Mouse (Mus musculus): ENCODE results near the gene Evx2. TPM values are rescaled to one million over a fixed set of nuclear protein-coding genes. Genes with fewer than 3 reads are reported as not detected.

Evx2 gene
- total RNA-seq, 4 experiments from 2014 or later: not detected

DNA sequence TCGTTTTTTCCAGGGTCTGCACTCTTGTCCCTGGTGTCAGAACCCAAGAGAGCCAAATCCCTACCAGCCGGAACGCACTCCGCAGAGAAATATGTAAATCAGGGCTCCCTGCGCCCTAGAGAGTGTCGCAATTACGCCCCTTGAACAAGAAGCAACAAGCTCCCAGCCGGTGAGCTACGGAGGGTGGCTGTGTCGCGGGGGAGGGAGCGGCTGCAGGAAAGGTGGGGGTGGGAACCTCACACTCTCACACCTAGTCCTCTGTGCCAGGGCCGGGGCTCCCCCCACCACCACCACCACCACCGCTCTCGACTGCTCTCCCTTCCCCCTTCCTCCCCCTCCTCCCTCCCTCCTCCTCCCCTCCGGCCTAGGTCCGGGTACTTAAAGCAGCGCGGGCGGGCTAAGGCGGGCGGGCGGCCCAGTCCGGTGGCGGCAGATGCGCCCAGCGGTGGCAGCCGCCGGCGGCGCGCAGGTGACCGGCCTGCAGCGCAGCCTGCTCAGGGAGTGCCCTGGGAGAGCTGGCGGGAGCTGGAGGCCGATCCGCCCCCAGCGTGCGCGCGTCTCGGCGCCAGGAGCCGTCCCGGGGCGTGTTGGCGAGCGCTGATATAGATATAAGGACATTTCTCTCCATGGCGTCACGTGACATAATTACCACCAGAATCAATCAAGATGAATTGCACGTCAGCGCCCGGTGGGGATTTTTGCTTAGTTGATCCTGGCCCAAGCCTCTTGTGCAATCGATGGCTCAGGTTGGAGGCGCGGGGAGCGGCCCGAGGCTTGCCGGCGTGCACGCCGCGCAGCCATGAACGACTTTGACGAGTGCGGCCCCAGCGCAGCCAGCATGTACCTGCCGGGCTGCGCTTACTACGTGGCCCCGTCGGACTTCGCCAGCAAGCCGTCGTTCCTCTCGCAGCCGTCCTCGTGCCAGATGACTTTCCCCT, 22.5 kb upstream of the Evx2 start:
- no peak for DNase-seq (ENCODE audit: low spot score in 2 of 2)

DNA sequence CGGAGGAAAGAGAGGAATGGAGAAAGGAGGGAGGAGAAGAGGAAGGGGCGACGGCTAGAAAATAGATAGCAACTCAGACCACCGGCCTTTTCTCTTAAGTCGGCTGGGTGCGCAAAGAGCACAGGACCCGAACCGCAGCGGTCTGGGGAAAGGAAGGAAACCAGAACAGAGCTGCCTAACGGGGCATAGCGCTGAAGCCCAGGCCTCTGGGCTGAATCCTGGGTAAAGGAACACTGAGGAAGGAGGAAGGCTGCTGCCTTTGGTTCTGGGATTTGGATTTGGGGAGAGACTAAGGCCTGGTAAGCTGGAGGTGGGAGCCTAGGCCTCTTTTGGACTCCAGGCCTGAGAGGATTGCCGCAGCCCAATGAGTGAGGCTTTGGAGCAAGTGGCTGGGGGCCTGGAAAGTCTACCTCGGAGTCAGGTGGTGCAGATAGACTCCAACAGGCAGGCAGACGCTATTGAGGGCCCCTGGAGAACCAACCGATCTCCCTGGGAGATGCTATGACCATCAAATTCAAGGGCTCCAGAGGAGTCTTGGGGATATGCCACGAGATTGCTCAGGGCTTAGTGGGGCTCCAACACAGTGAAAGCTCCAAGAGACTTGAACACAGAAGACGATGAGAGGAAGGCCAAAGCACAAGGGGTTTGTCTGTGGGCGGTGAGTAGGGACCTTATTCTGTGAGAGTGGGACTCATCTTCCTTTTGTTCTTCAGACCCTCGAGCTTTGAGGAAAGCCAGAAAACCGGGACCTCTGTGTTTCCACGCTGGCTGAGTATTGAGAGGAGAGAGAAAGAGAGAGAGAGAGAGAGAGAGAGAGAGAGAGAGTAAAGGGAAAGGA, 21.4 kb upstream of the Evx2 start:
- no peak for DNase-seq (ENCODE audit: low spot score in 2 of 2)

DNA sequence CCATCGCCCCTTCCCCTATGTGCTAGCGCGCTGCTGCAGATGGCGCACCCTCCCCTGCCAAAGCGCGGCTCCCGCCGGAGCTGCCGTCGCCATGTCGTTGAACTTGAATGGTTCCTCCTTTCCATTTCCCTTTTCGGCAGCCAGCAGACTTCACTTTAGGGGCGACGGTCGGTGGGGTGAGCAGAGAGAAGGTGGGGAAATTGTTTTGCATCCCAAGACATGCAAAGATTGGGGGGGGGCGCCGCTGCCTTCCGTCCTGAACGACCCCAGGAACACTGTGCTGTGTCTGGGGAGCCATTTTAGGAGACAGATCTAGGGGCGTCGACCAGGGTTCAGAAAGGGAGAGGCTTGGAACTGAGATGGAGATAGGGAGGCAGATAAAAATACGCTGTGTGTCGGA, 20.6 kb upstream of the Evx2 start:
- DNase-seq (ENCODE audit: low spot score in 2 of 2): no peak

DNA sequence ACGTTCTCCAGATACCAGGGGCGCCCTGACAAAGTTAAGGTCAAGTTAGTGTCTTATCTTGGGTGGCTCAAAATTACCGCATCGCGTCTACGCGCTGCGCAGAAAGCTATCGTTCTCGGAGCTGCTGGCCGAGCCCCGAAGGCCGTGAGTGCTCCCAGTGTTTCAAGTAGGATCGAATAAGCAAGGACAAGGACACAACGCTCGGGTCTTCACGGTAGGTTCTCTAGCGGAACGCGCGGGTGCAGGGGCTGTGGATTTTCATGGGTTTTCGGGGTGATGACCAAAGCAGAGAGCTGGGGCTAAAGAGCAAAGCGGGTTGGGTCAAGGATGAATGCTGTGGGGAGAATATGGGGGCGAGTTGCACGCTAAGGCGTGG, 20.2 kb upstream of the Evx2 start:
- DNase-seq (ENCODE audit: low spot score in 2 of 2): no peak

DNA sequence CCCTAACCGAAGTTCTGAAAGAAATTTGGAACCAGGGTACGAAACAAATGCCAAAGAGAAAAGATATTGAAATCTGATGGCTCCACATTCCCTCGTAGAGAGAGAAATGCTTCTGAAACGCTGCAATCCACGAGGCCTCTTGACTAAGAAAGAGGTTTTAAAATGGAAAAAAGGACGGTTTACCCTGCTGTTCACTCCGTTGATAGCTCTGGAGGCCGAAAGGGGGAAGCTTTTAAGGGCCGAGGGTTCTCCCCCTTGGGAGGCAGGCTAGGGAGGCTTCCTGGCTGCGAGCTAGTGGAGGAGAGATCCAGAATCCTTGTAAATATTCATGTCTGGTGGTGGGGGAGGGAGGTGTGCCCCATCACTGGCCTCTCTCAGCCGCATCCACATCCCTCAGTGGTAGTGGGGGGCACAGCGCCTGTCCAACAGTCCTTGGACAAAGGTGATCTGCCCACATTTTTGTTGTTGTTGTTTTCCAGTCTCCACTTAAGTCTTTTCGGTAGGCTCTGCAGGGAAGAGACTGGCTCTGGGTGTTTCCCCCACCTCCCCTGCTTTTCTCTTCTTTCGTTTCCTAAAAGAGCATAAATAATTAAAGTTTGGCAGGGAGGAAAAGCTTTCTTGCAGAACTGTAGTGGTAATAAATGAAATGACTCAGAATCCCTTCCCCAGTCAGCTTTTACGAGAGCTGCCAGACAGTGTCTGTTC, 19.7 kb upstream of the Evx2 start, which contains the start of gene Hoxd11:
TSS of gene Hoxd11 (plus strand) at position 667 of the 705 bp plus-strand sequence.
- no peak for DNase-seq (ENCODE audit: low spot score in 2 of 2)

DNA sequence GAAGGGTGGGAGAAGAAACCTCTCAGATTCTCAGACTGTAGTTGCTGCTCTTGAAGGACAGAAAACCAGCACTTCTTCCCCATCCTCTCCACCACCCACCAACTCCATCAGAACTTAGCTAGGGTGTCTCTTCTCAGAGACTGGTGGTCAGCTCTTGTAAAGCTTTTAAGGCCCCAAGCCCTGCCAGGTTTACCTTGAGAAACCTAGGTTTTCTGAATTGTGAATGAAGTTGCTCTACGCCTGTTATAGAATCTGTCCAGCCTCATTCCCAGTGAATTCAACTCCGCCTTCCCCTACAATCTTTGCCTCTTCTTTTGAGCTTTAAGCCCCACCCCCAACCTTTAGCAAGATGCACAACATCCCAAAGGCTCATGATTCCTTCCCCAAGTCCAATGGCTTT, 17.7 kb upstream of the Evx2 start:
- DNase-seq (ENCODE audit: low spot score in 2 of 2): no peak

DNA sequence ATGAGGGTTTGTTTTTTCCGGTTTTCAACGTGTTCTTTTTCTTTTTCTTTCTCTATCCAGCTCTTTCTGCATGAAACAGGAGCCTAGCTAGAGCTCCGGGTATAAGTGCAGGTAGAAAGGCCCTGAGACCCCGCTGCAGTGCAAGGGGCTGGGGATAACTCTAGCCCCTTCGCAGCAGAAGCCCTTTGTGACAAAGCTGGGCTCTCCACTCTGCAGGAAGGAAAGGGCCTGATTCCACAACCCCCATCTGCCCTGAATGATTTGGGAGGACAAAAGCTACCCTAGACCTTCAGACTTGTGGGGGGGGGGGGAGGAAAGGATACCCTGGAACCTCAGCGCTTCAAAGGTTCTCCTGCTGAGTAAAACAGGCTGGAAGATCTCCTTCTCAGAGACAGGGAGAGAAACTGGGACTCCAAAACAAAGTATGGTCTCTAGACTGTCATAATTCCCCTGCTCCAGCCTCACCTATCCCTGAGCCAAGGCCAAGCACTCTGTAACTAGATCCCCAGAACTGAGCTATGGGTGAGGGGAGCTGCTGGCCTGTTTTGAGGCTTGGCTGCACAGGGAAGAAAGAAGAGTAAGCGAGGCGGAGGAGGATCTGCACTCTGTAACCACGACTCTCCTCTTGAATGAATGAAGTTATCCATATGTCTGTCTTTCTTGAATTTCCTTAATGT, 17.2 kb upstream of the Evx2 start:
- DNase-seq (ENCODE audit: low spot score in 2 of 2): no peak

DNA sequence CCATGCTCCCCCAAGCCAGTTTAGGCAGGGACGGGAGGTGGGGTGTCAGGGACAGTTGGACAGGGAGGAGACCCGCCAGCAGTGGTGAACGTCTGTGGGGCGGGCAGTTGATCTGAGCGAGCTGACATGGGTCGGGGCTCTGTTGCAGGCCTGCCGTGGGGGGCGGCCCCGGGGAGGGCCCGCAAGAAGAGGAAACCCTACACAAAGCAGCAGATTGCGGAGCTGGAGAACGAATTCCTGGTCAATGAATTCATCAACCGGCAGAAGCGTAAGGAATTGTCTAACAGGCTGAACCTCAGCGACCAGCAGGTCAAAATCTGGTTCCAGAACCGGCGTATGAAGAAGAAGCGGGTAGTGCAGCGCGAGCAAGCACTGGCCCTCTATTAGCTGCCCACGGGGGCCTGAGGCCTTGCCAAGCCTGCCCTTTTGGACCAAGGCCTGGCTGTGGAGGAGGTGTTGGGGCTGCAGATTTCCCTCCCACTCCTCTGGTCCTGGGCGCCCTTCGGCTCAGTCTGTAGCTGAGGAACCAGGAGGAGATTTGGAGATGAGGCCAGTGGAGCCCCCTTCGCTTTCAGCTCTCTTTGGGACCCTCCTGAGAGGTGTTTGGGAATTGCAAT, 16.4 kb upstream of the Evx2 start:
- DNase-seq (ENCODE audit: low spot score in 2 of 2): no peak

DNA sequence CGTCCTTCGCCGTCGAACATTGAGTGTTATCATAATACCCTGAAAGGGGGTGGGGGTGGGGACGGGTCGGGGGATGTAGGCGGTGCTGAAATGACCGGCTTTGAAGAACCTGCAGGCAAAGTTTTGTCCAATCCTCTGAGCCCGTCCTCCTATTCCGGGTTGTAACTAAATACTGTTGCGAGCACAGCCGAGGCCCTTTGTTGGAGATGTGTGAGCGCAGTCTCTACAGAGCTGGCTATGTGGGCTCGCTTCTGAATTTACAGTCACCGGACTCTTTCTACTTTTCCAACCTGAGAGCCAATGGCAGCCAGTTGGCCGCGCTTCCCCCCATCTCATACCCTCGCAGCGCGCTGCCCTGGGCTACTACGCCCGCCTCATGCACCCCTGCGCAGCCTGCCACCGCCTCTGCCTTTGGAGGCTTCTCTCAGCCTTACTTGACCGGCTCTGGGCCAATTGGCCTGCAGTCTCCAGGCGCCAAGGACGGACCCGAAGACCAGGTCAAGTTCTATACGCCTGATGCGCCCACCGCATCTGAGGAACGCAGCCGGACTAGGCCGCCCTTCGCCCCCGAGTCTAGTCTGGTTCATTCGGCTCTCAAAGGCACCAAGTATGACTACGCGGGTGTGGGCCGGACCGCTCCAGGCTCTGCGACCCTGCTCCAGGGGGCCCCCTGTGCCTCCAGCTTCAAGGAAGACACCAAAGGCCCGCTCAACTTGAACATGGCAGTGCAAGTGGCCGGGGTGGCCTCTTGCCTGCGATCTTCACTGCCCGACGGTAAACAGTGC, 15.7 kb upstream of the Evx2 start, which contains the start of gene Hoxd12:
TSS of gene Hoxd12 (plus strand) at position 133 of the 785 bp plus-strand sequence.
- DNase-seq (ENCODE audit: low spot score in 2 of 2): no peak

DNA sequence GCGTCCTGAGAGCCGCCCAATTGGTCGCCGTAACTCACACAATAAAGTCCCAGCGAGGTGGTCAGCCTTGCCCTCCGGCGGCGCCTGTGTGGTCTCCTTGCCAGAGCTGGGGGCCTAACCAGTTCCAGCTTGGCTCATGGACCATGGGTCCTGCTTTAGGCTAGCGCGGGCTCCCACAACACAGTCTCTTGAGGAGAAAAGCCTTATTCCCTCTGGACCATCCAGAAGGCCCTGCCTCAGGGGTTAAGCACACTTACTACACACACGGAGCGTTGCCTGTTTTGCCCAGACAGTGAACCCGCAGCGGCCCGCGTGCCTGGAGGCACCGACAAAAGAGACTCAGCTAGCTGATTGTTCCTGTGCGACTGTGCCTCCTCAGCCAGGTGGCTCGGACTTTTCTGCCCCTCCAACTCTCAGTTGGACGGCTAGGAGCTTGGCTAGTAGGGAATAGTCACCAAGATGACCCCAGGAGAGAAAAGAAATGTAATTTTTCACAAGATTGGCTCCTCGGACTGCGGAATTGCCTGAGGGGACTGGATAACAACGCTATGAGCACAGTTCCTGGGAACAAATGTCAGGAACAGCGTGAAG, 14.6 kb upstream of the Evx2 start:
- no peak for DNase-seq (ENCODE audit: low spot score in 2 of 2)

DNA sequence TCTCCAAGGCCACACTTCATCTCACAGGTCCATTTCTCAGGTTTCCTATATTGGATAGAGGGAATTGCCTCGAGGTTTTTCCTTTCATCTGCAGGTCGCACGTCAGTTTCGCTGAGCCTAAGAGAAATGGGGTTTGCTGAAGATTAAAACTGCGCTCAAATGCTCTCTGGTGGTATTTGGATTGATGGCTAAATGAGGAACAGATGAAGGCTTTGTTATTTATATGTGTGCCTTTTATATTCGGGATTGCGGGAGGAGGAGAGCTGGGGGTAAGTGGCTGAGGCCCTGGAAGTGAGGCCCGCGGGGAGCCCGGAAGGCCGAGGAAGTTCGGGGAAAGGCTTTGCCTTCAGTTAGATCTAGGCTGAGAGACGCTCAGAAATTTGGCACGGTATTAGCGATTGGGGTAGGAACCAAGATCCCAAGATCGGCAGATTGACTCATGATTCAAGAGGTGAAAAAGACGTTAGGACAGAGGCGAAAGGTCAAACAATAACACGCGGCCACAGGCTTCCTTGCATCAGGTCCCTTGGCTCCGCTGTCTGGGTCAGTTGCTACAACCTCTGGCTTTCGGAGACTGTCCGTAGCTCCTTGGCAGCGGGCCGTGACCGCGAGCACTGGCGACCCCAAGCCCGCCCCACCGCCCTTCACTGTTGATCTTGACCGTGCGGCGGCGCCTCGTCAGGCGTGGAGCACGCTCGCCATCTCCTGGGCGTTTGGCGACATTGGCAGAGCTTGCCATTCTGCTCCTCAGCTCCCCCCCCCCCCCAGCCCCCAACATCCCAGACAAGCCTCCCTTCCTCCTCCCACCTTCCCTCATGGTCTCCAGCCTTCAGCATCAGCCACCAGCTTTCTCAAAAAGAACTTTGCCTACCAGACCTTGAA, 13.4 kb upstream of the Evx2 start:
- DNase-seq (ENCODE audit: low spot score in 2 of 2): no peak

DNA sequence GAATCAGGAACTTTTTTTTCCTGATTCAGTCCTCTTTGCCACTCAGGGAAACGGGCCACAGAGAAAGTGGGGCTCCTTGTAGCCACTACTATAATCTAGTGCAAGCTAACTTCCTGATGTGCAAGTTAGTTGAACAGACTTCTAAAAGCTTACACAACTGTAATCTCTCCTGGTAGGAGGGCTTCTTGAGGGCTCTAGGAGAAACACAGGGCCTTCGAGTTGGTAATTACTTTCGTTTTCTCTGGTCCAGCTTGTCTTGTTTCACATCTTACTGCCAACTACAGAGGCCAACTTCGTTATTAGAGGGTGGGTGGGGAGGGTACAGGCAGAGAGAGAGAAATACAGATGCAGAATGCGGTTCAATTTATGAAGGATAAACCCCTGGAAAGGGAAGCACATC, 12.5 kb upstream of the Evx2 start:
- no peak for DNase-seq (ENCODE audit: low spot score in 2 of 2)

DNA sequence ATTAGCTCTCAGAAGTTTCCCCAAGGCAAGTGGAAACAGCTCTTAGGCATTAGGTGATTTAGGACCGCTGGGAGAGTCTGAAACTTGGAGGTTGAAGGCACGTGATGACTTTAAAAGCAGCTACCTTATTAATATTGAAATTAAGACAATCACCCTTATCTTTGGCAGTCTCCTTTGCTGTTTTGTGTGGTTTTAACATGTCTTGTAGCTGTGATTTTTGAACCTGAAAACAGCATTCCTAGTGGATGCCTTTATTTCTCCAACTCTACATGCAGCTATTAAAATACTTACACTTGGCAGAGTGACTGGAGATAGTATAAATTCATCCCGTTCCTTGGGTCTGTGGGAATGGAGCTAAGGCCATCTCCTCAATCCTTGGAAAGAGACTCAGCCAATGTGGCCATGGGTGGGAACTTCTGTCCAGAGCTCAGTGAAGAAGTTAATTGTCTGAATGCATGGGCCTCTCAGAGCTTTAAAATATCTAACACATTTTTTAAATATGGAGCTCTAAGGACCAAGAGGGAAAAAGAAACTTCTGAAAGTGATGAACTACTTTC, 11.4 kb upstream of the Evx2 start:
- DNase-seq (ENCODE audit: low spot score in 2 of 2): no peak

DNA sequence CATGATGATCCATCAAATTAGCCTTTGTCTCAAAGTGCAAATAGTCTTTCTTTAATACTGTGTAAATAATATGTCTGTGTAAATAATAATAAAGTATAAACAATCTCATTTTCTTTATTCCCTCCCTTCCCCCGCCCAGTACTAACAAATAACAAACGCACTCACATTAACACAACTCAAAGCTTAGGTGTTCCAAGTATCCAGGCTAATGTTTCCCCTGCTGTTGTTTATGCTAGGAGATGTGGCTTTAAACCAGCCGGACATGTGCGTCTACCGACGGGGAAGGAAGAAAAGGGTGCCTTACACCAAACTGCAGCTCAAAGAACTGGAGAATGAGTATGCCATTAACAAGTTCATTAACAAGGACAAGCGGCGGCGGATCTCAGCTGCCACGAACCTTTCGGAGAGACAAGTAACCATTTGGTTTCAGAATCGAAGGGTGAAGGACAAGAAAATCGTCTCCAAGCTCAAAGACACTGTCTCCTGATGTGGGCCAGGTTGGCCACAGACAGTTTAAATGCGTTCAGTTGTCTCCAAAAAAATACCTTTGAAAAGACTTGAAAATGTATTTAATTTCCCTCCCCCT, 10.4 kb upstream of the Evx2 start:
- DNase-seq (ENCODE audit: low spot score in 2 of 2): no peak

DNA sequence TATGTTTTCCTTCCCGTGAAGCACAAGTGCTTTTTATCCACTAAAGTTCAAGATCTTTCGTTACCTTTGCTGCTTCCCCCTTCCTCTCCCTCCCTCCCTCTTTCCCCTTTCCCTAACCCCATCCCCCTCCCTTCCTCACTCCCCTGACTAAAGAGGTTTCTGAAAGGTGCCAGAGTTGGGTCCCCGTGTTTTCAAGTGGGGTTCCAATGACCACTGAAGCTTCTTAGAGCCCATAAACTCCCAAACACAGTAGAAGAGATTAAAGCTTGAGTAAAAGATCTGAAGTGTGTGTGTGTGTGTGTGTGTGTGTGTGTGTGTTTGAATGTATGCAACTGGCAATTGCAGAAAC, 9.8 kb upstream of the Evx2 start:
- no peak for DNase-seq (ENCODE audit: low spot score in 2 of 2)

DNA sequence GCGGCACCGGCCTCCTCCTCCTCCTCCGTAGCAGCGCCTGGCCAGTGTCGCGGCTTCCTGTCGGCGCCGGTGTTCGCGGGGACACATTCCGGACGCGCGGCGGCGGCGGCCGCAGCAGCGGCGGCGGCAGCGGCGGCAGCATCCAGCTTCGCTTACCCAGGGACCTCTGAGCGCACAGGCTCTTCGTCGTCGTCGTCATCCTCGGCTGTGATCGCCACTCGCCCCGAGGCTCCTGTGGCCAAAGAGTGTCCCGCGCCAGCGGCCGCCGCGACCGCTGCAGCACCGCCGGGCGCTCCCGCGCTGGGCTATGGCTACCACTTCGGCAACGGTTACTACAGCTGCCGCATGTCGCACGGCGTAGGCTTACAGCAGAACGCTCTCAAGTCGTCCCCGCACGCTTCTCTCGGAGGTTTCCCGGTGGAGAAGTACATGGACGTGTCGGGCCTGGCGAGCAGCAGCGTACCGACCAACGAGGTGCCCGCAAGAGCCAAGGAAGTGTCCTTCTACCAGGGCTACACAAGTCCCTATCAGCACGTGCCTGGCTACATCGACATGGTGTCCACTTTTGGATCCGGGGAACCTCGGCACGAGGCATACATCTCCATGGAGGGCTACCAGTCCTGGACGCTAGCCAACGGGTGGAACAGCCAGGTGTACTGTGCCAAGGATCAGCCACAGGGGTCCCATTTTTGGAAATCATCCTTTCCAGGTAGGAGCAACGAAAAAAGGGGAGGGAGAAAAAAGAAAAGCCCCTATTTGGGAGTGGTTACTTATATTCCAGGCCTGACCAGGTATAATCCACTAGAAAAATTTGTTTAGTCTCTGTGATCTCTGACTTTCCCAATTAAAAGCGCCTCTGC, 9.2 kb upstream of the Evx2 start:
- no peak for DNase-seq (ENCODE audit: low spot score in 2 of 2)

DNA sequence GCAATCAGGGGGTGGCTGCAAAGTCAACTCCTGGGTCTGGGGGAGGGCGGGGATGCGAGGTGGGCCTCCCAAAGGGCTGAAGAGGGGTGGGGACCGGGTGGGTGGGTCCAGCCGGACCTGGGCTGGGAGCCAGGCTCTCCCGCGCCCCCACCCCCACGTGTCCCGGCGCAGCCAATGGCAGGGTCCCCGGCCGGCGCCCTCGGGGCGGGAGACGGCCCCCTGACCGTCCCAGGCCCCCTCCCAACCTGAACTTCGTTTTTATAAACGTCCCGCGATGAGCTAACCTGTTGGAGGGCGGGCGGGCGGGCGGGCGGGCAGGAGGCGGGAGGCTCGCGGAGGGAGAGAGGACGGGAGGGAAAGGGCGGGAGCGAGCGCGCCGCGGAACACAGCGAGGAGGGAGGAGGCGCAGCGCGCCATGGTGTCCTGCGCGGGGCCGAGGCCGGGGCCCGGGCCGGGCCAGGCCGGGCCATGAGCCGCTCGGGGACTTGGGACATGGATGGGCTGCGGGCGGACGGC, 8.5 kb upstream of the Evx2 start, which contains the start of gene Hoxd13:
TSS of gene Hoxd13 (plus strand) at position 469 of the 516 bp plus-strand sequence.
- no peak for DNase-seq (ENCODE audit: low spot score in 2 of 2)
